Mouse (Mus musculus) forebrain, embryonic 10.5 days (tissue): ENCODE measurements at regions not wholly inside any gene's neighbourhood (a gene's known extent, or its start where the extent isn't known, plus 50 kb on each side); places are given as distances from the start of the nearest gene placed in this dataset.
"Not testable (repeated sequence)": the region's sequence is repeated elsewhere in the genome, so short reads cannot be mapped to it uniquely, and the experiment has no call there.

Source experiments
- DNase-seq: peaks from one replicate; pipeline ENCODE4 v3.0.0-alpha.2; 2017; ENCODE audit warnings: low spot score; ENCODE audit errors: extremely low spot score
- H3K27ac ChIP-seq: fragments of 300-500 bp; sonication (generic); 2 replicates; pipeline ENCODE4 v1.5.1; 2016; ENCODE audit warnings: mild to moderate bottlenecking
- H3K27me3 ChIP-seq: fragments of 300-500 bp; sonication (generic); 2 replicates; pipeline ENCODE4 v1.6.1; 2016; ENCODE audit warnings: mild to moderate bottlenecking; ENCODE audit not compliant: poor library complexity, severe bottlenecking
- H3K36me3 ChIP-seq: fragments of 300-500 bp; sonication (generic); replicated peaks from 2 replicates; pipeline ENCODE4 v1.6.1; 2016; ENCODE audit warnings: mild to moderate bottlenecking, moderate library complexity
- H3K4me1 ChIP-seq: fragments of 300-500 bp; sonication (generic); 2 replicates; pipeline ENCODE4 v1.6.1; 2016
- H3K4me3 ChIP-seq: fragments of 300-500 bp; sonication (generic); 2 replicates; pipeline ENCODE4 v1.5.1; 2016; ENCODE audit warnings: mild to moderate bottlenecking, moderate library complexity
- H3K9me3 ChIP-seq: fragments of 300-500 bp; sonication (generic); 2 replicates; pipeline ENCODE4 v1.6.1; 2016; ENCODE audit warnings: mild to moderate bottlenecking, moderate library complexity
- WGBS: fragments of 180-500 bp; shearing (Covaris S2); methylation state at CpG from one replicate; pipeline ENCODE4 v1.1.7; 2016; 5-methylcytosine and 5-hydroxymethylcytosine counted together

DNA sequence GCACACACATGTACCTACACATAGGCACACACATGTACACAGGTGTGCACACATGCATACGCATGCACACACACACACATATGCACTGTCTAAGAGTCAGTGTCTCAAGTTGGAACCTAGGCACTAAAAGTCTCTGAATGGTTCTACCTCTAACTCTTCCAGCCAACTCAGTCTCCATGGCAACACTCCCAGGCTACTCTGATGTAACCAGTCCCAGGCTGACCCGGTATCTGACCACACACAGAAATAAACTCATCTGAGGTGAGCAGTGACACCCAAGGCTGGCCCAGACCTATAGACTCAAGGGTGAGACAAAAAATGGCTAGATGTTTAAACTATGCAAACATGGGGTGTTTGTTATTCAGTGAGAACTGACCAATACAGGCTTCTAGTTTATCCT lies 262.1 kb downstream of the Setd4 start:
- no peak overlapping the region for H3K27ac ChIP-seq
- no peak for DNase-seq
- WGBS, result 87% methylated on average over 2 of the region's 2 CpGs
- no peaks in the 10 kb centered on the region; the same call in 1 of the 2 replicates for H3K4me1 ChIP-seq
- H3K27me3 ChIP-seq, result no peaks in the 10 kb centered on the region
- no peak overlapping the region for H3K4me3 ChIP-seq
- no peaks in the 10 kb centered on the region for H3K36me3 ChIP-seq
- no peaks in the 10 kb centered on the region for H3K9me3 ChIP-seq

DNA sequence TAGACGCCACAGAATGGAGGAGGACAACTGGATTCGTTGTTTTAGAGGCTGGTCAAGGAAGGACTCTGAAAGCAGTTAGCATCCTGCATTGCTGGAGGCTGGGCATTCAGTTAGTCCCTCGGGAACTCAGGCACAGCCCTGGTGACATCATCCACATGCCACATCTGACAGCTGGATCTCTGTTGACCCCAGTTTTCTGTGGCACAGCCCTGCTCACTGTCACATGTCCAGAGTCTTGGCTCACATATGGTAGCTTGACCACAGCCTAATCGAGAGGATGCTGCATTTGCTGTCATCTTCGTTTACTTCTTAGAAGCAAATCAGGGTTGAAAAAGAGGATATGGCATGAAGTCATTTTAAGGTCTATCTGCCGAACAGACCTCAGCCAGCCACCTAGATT lies 265.1 kb downstream of the Setd4 start:
- no peaks in the 10 kb centered on the region for H3K27me3 ChIP-seq

DNA sequence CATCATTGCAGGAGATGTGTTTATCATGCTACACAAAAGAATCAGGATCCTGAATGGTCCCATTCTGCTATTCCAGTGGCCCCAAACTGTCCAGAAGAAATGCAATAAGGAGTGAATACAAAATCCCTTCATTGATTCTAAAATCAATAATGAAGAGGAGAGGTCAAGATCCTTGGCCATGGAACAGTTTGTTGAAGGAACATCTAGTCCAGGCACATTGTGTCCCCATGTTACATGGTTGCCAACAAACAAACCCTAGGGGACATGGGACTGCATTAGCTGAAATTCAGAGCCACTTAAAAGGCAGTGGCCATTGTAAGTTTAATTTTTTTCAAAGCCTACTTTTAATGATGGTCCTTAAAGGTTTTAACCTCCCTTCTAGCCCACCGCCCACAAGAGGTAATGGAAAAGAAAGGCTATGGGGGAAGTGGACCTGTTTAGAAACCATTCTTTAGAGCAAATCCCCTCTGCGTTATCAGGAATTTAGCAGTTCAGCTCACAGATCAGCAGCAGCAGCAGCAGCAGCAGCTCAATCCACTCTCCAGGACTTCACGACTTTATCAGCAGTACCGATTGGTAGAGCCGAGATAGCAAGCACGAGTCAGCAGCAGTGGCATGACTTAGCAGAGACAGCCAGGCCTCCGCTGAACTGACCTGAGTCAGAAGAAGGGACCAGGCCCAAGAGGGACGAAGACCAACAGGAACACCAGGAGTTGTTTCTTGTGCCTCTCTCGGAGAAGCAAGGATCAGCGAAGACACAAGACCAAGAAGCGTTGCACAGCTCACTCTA lies 268.3 kb downstream of the Setd4 start:
- peaks cover 8% of the 10 kb centered on the region; the same call in 1 of the 2 replicates for H3K27me3 ChIP-seq
- no peak overlapping the region for H3K27ac ChIP-seq
- H3K4me1 ChIP-seq, result peaks cover 17% of the 10 kb centered on the region
- WGBS, result 90% methylated on average over 11 of the region's 11 CpGs
- no peak overlapping the region for H3K4me3 ChIP-seq
- no peak for DNase-seq
- H3K36me3 ChIP-seq, result no peaks in the 10 kb centered on the region
- no peaks in the 10 kb centered on the region for H3K9me3 ChIP-seq

More for the DNA sequence above, 265.1 kb downstream of the Setd4 start:
- Histone ChIP-seq H3K4me1 (peaks cover 11% of the 10 kb centered on the region), H3K36me3 (no peaks in the 10 kb centered on the region), H3K27ac (no peak overlapping the region), H3K9me3 (no peaks in the 10 kb centered on the region), H3K4me3 (no peak overlapping the region)
- WGBS, result 86% methylated on average over 6 of the region's 6 CpGs
- no peak for DNase-seq

GRCm38 (mm10) chr16:93333654-93334053 lies 270.2 kb downstream of the Setd4 start:
- no peak overlapping the region for H3K27ac ChIP-seq
- H3K4me3 ChIP-seq, result no peak overlapping the region
- 81% methylated on average over 6 of the region's 6 CpGs for WGBS
- peaks cover 8% of the 10 kb centered on the region; the same call in 1 of the 2 replicates for H3K27me3 ChIP-seq
- no peaks in the 10 kb centered on the region for H3K9me3 ChIP-seq
- no peaks in the 10 kb centered on the region for H3K36me3 ChIP-seq
- no peak for DNase-seq
- H3K4me1 ChIP-seq, result peaks cover 32% of the 10 kb centered on the region

- Histone ChIP-seq H3K9me3 (0 out of 2 replicates have a peak, but pooled peaks cover 5% of the 10 kb centered on the region), H3K27ac (peak overlapping the region; percentile 6; the same call in 1 of the 2 replicates), H3K36me3 (no peaks in the 10 kb centered on the region), H3K27me3 (peaks cover 8% of the 10 kb centered on the region; the same call in 1 of the 2 replicates), H3K4me3 (no peak overlapping the region), H3K4me1 (peaks cover 26% of the 10 kb centered on the region)
- 31% methylated on average over 13 of the region's 13 CpGs for WGBS
- no peak for DNase-seq
Observed at GRCm38 (mm10) chr16:93328680-93329395, 275.0 kb downstream of the Setd4 start.

- 0 out of 2 replicates have a peak, but pooled peaks cover 5% of the 10 kb centered on the region for H3K9me3 ChIP-seq
- no peak for DNase-seq
- 87% methylated on average over 5 of the region's 5 CpGs for WGBS
- H3K36me3 ChIP-seq, result no peaks in the 10 kb centered on the region
- no peak overlapping the region for H3K27ac ChIP-seq
- H3K4me1 ChIP-seq, result peaks cover 14% of the 10 kb centered on the region
- H3K27me3 ChIP-seq, result no peaks in the 10 kb centered on the region
- H3K4me3 ChIP-seq, result no peak overlapping the region
Observed at GRCm38 (mm10) chr16:93324911-93325310, 279.0 kb downstream of the Setd4 start.

GRCm38 (mm10) chr16:93323172-93323571 lies 280.7 kb downstream of the Setd4 start:
- 75% methylated on average over 5 of the region's 5 CpGs for WGBS

GRCm38 (mm10) chr16:93319581-93319980 lies 284.3 kb downstream of the Setd4 start:
- Histone ChIP-seq H3K4me1 (no peaks in the 10 kb centered on the region), H3K27me3 (no peaks in the 10 kb centered on the region), H3K27ac (no peak overlapping the region), H3K9me3 (0 out of 2 replicates have a peak, but pooled peaks cover 3% of the 10 kb centered on the region), H3K4me3 (no peak overlapping the region), H3K36me3 (no peaks in the 10 kb centered on the region)
- WGBS, result 88% methylated on average over 5 of the region's 5 CpGs
- no peak for DNase-seq

More at GRCm38 (mm10) chr16:93323172-93323571, 280.7 kb downstream of the Setd4 start:
- Histone ChIP-seq H3K4me3 (no peak overlapping the region), H3K36me3 (no peaks in the 10 kb centered on the region), H3K27me3 (no peaks in the 10 kb centered on the region), H3K4me1 (no peaks in the 10 kb centered on the region), H3K27ac (no peak overlapping the region), H3K9me3 (0 out of 2 replicates have a peak, but pooled peaks cover 5% of the 10 kb centered on the region)
- no peak for DNase-seq

DNA sequence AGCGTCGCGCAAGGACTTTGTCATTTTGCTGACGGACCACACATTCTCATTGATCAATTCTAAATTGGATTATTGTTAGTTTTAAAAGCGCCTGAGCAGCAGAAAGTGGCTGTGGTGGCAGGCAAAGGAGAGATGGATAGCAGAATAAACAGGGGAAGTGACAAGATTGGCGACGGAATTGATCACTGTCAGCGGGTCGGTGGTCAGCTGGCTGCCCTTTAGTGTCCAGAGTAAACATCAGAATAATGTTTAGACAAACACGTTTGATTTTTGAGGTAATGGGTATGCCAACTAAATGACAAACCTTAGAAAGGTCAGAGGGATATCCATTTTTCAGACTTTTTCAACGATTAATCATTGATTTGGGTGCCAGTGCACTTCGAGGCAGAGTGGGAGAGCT lies 292.2 kb downstream of the Setd4 start:
- 87% methylated on average over 12 of the region's 12 CpGs for WGBS
- no peaks in the 10 kb centered on the region for H3K27me3 ChIP-seq
- no peaks in the 10 kb centered on the region for H3K4me1 ChIP-seq
- no peak for DNase-seq
- peaks cover 11% of the 10 kb centered on the region for H3K9me3 ChIP-seq
- no peak overlapping the region for H3K27ac ChIP-seq
- no peak overlapping the region for H3K4me3 ChIP-seq
- no peaks in the 10 kb centered on the region for H3K36me3 ChIP-seq

DNA sequence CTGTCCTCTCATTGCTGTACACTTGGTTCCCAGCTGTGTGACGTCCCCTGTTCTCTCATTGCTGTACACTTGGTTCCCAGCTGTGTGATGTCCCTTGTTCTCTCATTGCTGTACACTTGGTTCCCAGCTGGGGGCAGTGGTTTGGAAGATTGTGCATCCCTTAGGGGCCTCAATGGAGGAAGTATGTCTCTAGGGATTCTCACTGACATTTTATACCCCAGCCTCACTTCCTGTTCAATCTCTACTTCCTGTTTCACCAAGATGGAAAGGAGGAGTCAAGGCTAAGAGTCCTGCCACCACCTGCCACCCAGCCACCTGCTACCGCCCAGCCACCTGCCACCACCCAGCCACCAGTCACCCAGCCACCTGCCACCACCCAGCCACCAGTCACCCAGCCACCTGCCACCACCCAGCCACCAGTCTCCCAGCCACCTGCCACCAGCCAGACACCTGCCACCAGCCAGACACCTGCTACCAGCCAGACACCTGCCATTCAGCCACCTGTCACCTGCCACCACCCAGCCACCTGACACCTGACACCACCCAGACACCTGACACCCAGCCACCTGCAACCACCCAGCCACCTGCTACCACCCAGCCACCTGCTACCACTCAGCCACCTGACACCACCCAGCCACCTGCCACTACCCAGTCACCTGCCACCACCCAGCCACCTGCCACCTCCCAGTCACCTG lies 295.1 kb downstream of the Setd4 start:
- H3K4me1 ChIP-seq, result no peaks in the 10 kb centered on the region
- H3K4me3 ChIP-seq, result no peak overlapping the region
- H3K36me3 ChIP-seq, result no peaks in the 10 kb centered on the region
- DNase-seq, result no peak
- peaks cover 11% of the 10 kb centered on the region for H3K9me3 ChIP-seq
- H3K27me3 ChIP-seq, result no peaks in the 10 kb centered on the region
- no peak overlapping the region for H3K27ac ChIP-seq
- WGBS, result 82% methylated on average over 2 of the region's 2 CpGs

GRCm38 (mm10) chr16:93306951-93307350 lies 296.9 kb downstream of the Setd4 start:
- no peak overlapping the region for H3K4me3 ChIP-seq
- no peaks in the 10 kb centered on the region for H3K36me3 ChIP-seq
- H3K4me1 ChIP-seq, result no peaks in the 10 kb centered on the region
- H3K27ac ChIP-seq, result no peak overlapping the region
- 96% methylated on average over 18 of the region's 18 CpGs for WGBS
- DNase-seq, result no peak
- H3K9me3 ChIP-seq, result peaks cover 11% of the 10 kb centered on the region
- no peaks in the 10 kb centered on the region for H3K27me3 ChIP-seq

DNA sequence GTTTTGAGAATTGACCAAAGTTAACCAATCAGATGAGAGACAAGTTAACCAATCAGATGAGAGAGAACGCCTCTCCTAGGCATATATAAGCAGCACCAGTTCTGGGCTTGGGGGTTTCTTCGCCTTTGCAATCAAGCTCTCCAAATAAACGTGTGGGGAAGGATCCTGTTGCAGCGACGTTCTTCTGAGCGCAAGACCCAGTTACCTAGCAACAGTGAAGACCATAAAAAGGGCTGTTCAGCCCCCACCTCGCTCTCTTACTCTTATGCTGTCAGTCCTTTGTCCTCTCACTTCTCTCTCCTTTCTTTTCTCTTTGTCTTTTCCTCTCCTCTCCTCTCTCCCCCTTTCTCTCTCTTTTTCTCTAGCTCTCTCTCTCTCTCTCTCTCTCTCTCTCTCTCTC lies 297.7 kb downstream of the Setd4 start:
- H3K9me3 ChIP-seq, result peaks cover 11% of the 10 kb centered on the region
- not testable (repeated sequence) for H3K27me3 ChIP-seq, H3K4me3 ChIP-seq, DNase-seq, H3K36me3 ChIP-seq, H3K4me1 ChIP-seq, H3K27ac ChIP-seq
- 80% methylated on average over 7 of the region's 7 CpGs for WGBS
